Mouse (Mus musculus) thymus, adult 2 months (tissue): ENCODE measurements around the gene Scgn.

Experiments
- CTCF ChIP-seq: fragments of 200-500 bp; IDR thresholded peaks from 2 replicates; pipeline ENCODE4 v1.5.1; 2012; ENCODE audit warnings: mild to moderate bottlenecking, control low read depth, low read length, moderate library complexity, borderline replicate concordance; ENCODE audit not compliant: control insufficient read depth, poor library complexity, insufficient read depth; ENCODE audit errors: extremely low read depth
- POLR2A ChIP-seq: fragments of 200-500 bp; IDR thresholded peaks from 2 replicates; pipeline ENCODE4 v1.6.1; 2012; ENCODE audit warnings: mild to moderate bottlenecking, low read length, control low read depth, moderate library complexity; ENCODE audit not compliant: control insufficient read depth, poor library complexity, insufficient read depth; ENCODE audit errors: extremely low read depth

GRCm38 (mm10) chr13:23910121-23910520, 80.9 kb downstream of the Scgn start:
- TF ChIP-seq POLR2A (no peak), CTCF (no peak)
